Mouse (Mus musculus) CH12.LX (cell line): Measurements from ENCODE around the gene 5430427O19Rik. TPM values are rescaled to one million over a fixed set of nuclear protein-coding genes. Genes with fewer than 3 reads are reported as not detected.

Source experiments
- DNase-seq: peaks from one replicate; pipeline ENCODE4 v3.0.0-alpha.2; 2013; ENCODE audit errors: extremely low read depth
- H3K27ac ChIP-seq: 2 replicates; pipeline ENCODE4 v1.5.1; 2012; ENCODE audit warnings: low read depth, mild to moderate bottlenecking, control low read depth, moderate library complexity; ENCODE audit not compliant: insufficient read depth
- H3K27me3 ChIP-seq: replicated peaks from 2 replicates; pipeline ENCODE3; 2012; ENCODE audit warnings: inconsistent platforms
- H3K36me3 ChIP-seq, 2 experiments: replicated peaks in 1 of 2; 2 replicates each; pipeline versions ENCODE3 to v1.6.1; 2012; ENCODE audit warnings: inconsistent platforms in 1 of 2, low read length in 1 of 2, mild to moderate bottlenecking in 1 of 2, mixed read lengths in 1 of 2, moderate library complexity in 1 of 2; ENCODE audit not compliant: control insufficient read depth in 1 of 2, insufficient read depth in 1 of 2
- H3K4me1 ChIP-seq, 2 experiments: 2 replicates each; pipeline ENCODE4 v1.6.1; 2012; ENCODE audit warnings: inconsistent platforms in 1 of 2, moderate library complexity in 1 of 2; ENCODE audit not compliant: insufficient read depth in 2 of 2, control insufficient read depth in 1 of 2
- H3K4me2 ChIP-seq: 2 replicates; pipeline ENCODE4 v1.6.1; 2012; ENCODE audit warnings: low read depth, mild to moderate bottlenecking, control low read depth; ENCODE audit not compliant: poor library complexity, insufficient read depth, severe bottlenecking
- H3K4me3 ChIP-seq, 3 experiments: fragments of 150-350 bp in 1 of 3; sonication (generic) in 1 of 3; replicated peaks in 1 of 3; 2 replicates each; pipeline versions ENCODE3 to v1.5.1; 2011 to 2012; ENCODE audit warnings: low read depth in 2 of 3, low read length in 2 of 3, mild to moderate bottlenecking in 2 of 3, moderate library complexity in 2 of 3, control low read depth in 1 of 3, improper control_type of control experiment in 1 of 3, inconsistent platforms in 1 of 3, mixed read lengths in 1 of 3; ENCODE audit not compliant: poor library complexity in 1 of 3
- H3K79me2 ChIP-seq: replicated peaks from 2 replicates; pipeline ENCODE4 v1.6.1; 2012; ENCODE audit warnings: mild to moderate bottlenecking, moderate library complexity; ENCODE audit not compliant: control insufficient read depth, poor library complexity, insufficient read depth, severe bottlenecking; ENCODE audit errors: extremely low read depth
- H3K9ac ChIP-seq: 2 replicates; pipeline ENCODE4 v1.6.1; 2012; ENCODE audit warnings: low read depth, mild to moderate bottlenecking, control low read depth, moderate library complexity; ENCODE audit not compliant: insufficient read depth
- H3K9me3 ChIP-seq: replicated peaks from 2 replicates; pipeline ENCODE3; 2012; ENCODE audit warnings: low read length, inconsistent platforms, mixed read lengths
- BHLHE40 ChIP-seq: IDR thresholded peaks from 2 replicates; pipeline ENCODE4 v1.6.1; 2011; ENCODE audit warnings: mild to moderate bottlenecking, low read depth, low read length, improper control_type of control experiment
- CHD1 ChIP-seq: IDR thresholded peaks from 2 replicates; pipeline ENCODE4 v1.6.1; 2012; ENCODE audit warnings: low read depth, low read length, improper control_type of control experiment, inconsistent platforms
- ELF1 ChIP-seq: IDR thresholded peaks from 2 replicates; pipeline ENCODE4 v1.6.1; 2014; ENCODE audit warnings: low read depth, mild to moderate bottlenecking, inconsistent platforms, low read length, improper control_type of control experiment
- EP300 ChIP-seq: IDR thresholded peaks from 2 replicates; pipeline ENCODE4 v1.6.1; 2011; ENCODE audit warnings: low read length, improper control_type of control experiment
- KAT2A ChIP-seq: IDR thresholded peaks from 2 replicates; pipeline ENCODE4 v1.6.1; 2012; ENCODE audit warnings: low read length, improper control_type of control experiment, inconsistent platforms; ENCODE audit not compliant: insufficient replicate concordance
- MAFK ChIP-seq: IDR thresholded peaks from 2 replicates; pipeline ENCODE4 v1.6.1; 2011; ENCODE audit warnings: low read length, improper control_type of control experiment; ENCODE audit not compliant: insufficient replicate concordance
- MAX ChIP-seq: IDR thresholded peaks from 2 replicates; pipeline ENCODE4 v1.6.1; 2011; ENCODE audit warnings: low read length, improper control_type of control experiment
- MAZ ChIP-seq: IDR thresholded peaks from 2 replicates; pipeline ENCODE4 v1.6.1; 2012; ENCODE audit warnings: low read depth, mild to moderate bottlenecking, inconsistent platforms, low read length, improper control_type of control experiment, moderate library complexity
- MEF2A ChIP-seq: IDR thresholded peaks from 2 replicates; pipeline ENCODE4 v1.6.1; 2014; ENCODE audit warnings: low read depth, mild to moderate bottlenecking, inconsistent platforms, low read length, improper control_type of control experiment, borderline replicate concordance
- MXI1 ChIP-seq: IDR thresholded peaks from 2 replicates; pipeline ENCODE4 v1.6.1; 2011; ENCODE audit warnings: mild to moderate bottlenecking, low read depth, low read length, improper control_type of control experiment
- MYC ChIP-seq: IDR thresholded peaks from 2 replicates; pipeline ENCODE4 v1.6.1; 2011; ENCODE audit warnings: low read depth, mild to moderate bottlenecking, improper control_type of control experiment, low read length
- NRF1 ChIP-seq: IDR thresholded peaks from 2 replicates; pipeline ENCODE4 v1.6.1; 2014; ENCODE audit warnings: low read depth, mild to moderate bottlenecking, inconsistent platforms, low read length, improper control_type of control experiment, moderate library complexity
- POLR2A ChIP-seq: IDR thresholded peaks from 2 replicates; pipeline ENCODE4 v1.6.1; 2011; ENCODE audit warnings: low read depth, mild to moderate bottlenecking, improper control_type of control experiment, low read length
- POLR2AphosphoS2 ChIP-seq: IDR thresholded peaks from 2 replicates; pipeline ENCODE4 v1.6.1; 2011; ENCODE audit warnings: low read depth, low read length, improper control_type of control experiment
- RAD21 ChIP-seq: IDR thresholded peaks from 2 replicates; pipeline ENCODE4 v1.6.1; 2011; ENCODE audit warnings: low read depth, mild to moderate bottlenecking, low read length, improper control_type of control experiment, moderate library complexity
- SMC3 ChIP-seq: IDR thresholded peaks from 2 replicates; pipeline ENCODE4 v1.6.1; 2011; ENCODE audit warnings: low read depth, low read length, improper control_type of control experiment
- TCF12 ChIP-seq: IDR thresholded peaks from 2 replicates; pipeline ENCODE4 v1.6.1; 2014; ENCODE audit warnings: low read depth, mild to moderate bottlenecking, inconsistent platforms, low read length, improper control_type of control experiment
- USF1 ChIP-seq: IDR thresholded peaks from 2 replicates; pipeline ENCODE4 v1.6.1; 2014; ENCODE audit warnings: low read depth, mild to moderate bottlenecking, inconsistent platforms, low read length, improper control_type of control experiment
- USF2 ChIP-seq: conservative IDR thresholded peaks from 2 replicates; pipeline ENCODE4 v1.6.1; 2011; ENCODE audit warnings: low read depth, low read length, improper control_type of control experiment
- ZKSCAN1 ChIP-seq: IDR thresholded peaks from 2 replicates; pipeline ENCODE4 v1.6.1; 2012; ENCODE audit warnings: low read depth, inconsistent platforms, low read length, improper control_type of control experiment, borderline replicate concordance
- ZMIZ1 ChIP-seq: IDR thresholded peaks from 2 replicates; pipeline ENCODE4 v1.6.1; 2012; ENCODE audit warnings: low read depth, mild to moderate bottlenecking, inconsistent platforms, low read length, improper control_type of control experiment
- dilution Hi-C: fragments of 300-500 bp; cut with MboI; formaldehyde crosslinking; loops from 2 replicates; pipeline ENCODE4 v1.14.3; 2020; ENCODE audit warnings: low sequenced_read_pairs; ENCODE audit not compliant: extremely low pct_unique_long_range_greater_than_20kb, extremely low pct_ligation_motif_present
- in situ Hi-C: fragments of 300-500 bp; cut with MboI; formaldehyde crosslinking; loops from 3 replicates; pipeline ENCODE4 v1.14.3; 2019; ENCODE audit warnings: low sequenced_read_pairs, low pct_ligation_motif_present, low pct_unique_long_range_greater_than_20kb, mixed read lengths
- polyA plus RNA-seq: library from polyadenylated mRNA; unstranded; fragments of >175 nt; gene quantifications from 2 replicates; pipeline ENCODE4 v1.2.1, GENCODE M21; 2012; ENCODE audit warnings: low read depth; ENCODE audit not compliant: insufficient read length
- total RNA-seq, 2 experiments: library from RNA; depleted of rRNA; stranded (reverse); fragments of 300-350 nt in 1 of 2; fragments of >200 nt in 1 of 2; gene quantifications; 2 replicates each; pipeline ENCODE4 v1.2.3; 2012 to 2014

The 5430427O19Rik gene
- total and polyA plus RNA-seq, 3 experiments, result 8.3 to 30.7 (median 14.1) TPM

- TF ChIP-seq MAFK, result no peak
- TF ChIP-seq, all 38 proteins: peak for 7
Observed at GRCm38 (mm10) chrX:85871371-85872056, 1.4 kb downstream of the 5430427O19Rik start (continued).

GRCm38 (mm10) chrX:85874367-85874766, 4.2 kb downstream of the 5430427O19Rik start:
- in situ Hi-C loops (loop anchor here (10.0 kb wide), 1 partner anchor 100 kb away; the partner anchor contains the start of gene Gk), dilution Hi-C loops (no loop called here)
- Histone ChIP-seq H3K27me3 (no peaks in the 10 kb centered on the region), H3K79me2 (peaks cover 47% of the 10 kb centered on the region), H3K4me2 (no peak overlapping the region), H3K9me3 (no peaks in the 10 kb centered on the region), H3K4me3 (peak overlapping the region in 1 of 3 experiments; percentile 95), H3K9ac (no peak overlapping the region), H3K4me1 (peaks cover under 1 to 35% of the 10 kb centered on the region in 2 experiments; a peak in 3 of 4 replicates)
- DNase-seq, result peak; percentile 49
- TF ChIP-seq USF1, result peak; percentile 55
- TF ChIP-seq BHLHE40, result peak; percentile 24; the same call in 1 of the 2 replicates
- TF ChIP-seq NRF1, result peak; percentile 79
- TF ChIP-seq RAD21, result no peak
- no peak for TF ChIP-seq SMC3
- no peak for TF ChIP-seq CHD1
- TF ChIP-seq POLR2AphosphoS2, result peak; percentile 70; the same call in 1 of the 2 replicates
- no peak for TF ChIP-seq ZKSCAN1
- no peak for TF ChIP-seq MEF2A
- TF ChIP-seq MAX, result no peak
- TF ChIP-seq POLR2A, result no peak
- no peak for TF ChIP-seq MXI1
- no peak for TF ChIP-seq MYC
- no peak for TF ChIP-seq ZMIZ1
- TF ChIP-seq USF2, result peak; percentile 27; the same call in 1 of the 2 replicates
- no peak for TF ChIP-seq MAZ
- no peak for TF ChIP-seq ELF1
- TF ChIP-seq KAT2A, result no peak
- TF ChIP-seq TCF12, result no peak
- no peak; the same call in 1 of the 2 replicates for TF ChIP-seq EP300
- no peak for TF ChIP-seq MAFK
- TF ChIP-seq, all 38 proteins: peak for 5
- H3K27ac ChIP-seq, result no peak overlapping the region
- H3K36me3 ChIP-seq, result no peaks in the 10 kb centered on the region
